Mouse (Mus musculus) C2C12 (cell line): ENCODE data around the gene Cd2bp2.

Experiments
- CTCF ChIP-seq: IDR thresholded peaks from one replicate; pipeline ENCODE4 v1.5.1; 2011; ENCODE audit not compliant: control insufficient read depth, insufficient read depth, insufficient read length
- MAX ChIP-seq: IDR thresholded peaks from one replicate; pipeline ENCODE4 v1.6.1; 2011; ENCODE audit warnings: mild to moderate bottlenecking, control low read depth

DNA sequence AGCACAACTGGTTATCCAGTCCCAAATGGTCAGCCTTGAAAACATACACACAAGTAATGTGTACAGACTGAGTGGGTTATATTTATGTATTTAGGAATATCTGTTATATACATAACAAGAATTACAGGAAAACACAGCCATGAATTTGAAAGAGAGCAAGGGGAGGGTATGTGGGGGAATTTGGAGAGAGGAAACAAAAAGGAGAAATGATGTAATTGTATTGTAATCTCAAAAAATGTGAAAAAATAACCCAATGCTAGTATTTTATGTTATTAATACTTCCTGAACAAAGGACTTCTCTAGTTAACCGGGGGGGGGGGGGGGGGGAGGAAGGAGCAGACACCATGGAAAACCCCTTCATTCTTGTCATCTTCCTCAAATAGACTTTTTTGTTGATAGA lies 11.1 kb downstream of the Cd2bp2 start:
- TF ChIP-seq MAX (no peak), CTCF (no peak)
